Mouse (Mus musculus) embryonic fibroblast, embryonic 13.5 days (primary cell): ENCODE measurements around the gene Nsd1.

Experiments
- CTCF ChIP-seq: IDR thresholded peaks from 2 replicates; pipeline ENCODE4 v1.5.1; 2011; ENCODE audit warnings: mild to moderate bottlenecking, control low read depth, low read length, moderate library complexity, borderline replicate concordance; ENCODE audit not compliant: insufficient read depth
- POLR2A ChIP-seq: IDR thresholded peaks from 2 replicates; pipeline ENCODE4 v1.6.1; 2011; ENCODE audit warnings: low read depth, mild to moderate bottlenecking, control low read depth, low read length, moderate library complexity

DNA sequence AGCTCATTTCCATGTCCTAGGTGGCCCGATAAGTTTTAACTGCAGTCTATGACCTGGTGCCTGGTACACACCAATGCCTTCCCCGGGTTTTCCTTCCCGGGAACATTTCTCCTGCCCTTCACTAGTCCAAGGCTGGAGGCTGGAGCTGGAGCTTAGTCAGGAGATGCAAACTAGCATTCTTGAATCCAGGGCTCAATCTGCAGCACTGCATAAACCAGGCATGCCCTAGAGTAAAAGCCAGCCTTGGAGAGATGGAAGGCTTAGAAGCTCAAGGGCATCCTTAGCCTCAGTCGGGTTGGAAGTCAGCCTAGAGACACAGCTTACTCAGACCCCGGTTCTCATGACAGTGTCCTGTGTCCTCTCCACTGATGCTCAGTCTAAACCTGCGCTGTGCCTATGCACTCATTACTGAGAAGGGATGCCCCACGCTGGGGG lies 37.2 kb upstream of the Nsd1 start:
- no peak for TF ChIP-seq CTCF
- TF ChIP-seq POLR2A, result no peak
